Mouse (Mus musculus) CH12.LX (cell line): Measurements from ENCODE around the gene Siglecg. TPM values are rescaled to one million over a fixed set of nuclear protein-coding genes. Genes with fewer than 3 reads are reported as not detected.
A peak's percentile ranks its signal among the peaks of the same experiment; 100 is the strongest.

ENCODE experiments used
- DNase-seq: peaks from one replicate; pipeline ENCODE4 v3.0.0-alpha.2; 2013; ENCODE audit errors: extremely low read depth
- H3K27ac ChIP-seq: 2 replicates; pipeline ENCODE4 v1.5.1; 2012; ENCODE audit warnings: low read depth, mild to moderate bottlenecking, control low read depth, moderate library complexity; ENCODE audit not compliant: insufficient read depth
- H3K27me3 ChIP-seq: replicated peaks from 2 replicates; pipeline ENCODE3; 2012; ENCODE audit warnings: inconsistent platforms
- H3K36me3 ChIP-seq, 2 experiments: replicated peaks in 1 of 2; 2 replicates each; pipeline versions ENCODE3 to v1.6.1; 2012; ENCODE audit warnings: inconsistent platforms in 1 of 2, low read length in 1 of 2, mild to moderate bottlenecking in 1 of 2, mixed read lengths in 1 of 2, moderate library complexity in 1 of 2; ENCODE audit not compliant: control insufficient read depth in 1 of 2, insufficient read depth in 1 of 2
- H3K4me1 ChIP-seq, 2 experiments: 2 replicates each; pipeline ENCODE4 v1.6.1; 2012; ENCODE audit warnings: inconsistent platforms in 1 of 2, moderate library complexity in 1 of 2; ENCODE audit not compliant: insufficient read depth in 2 of 2, control insufficient read depth in 1 of 2
- H3K4me2 ChIP-seq: 2 replicates; pipeline ENCODE4 v1.6.1; 2012; ENCODE audit warnings: low read depth, mild to moderate bottlenecking, control low read depth; ENCODE audit not compliant: poor library complexity, insufficient read depth, severe bottlenecking
- H3K4me3 ChIP-seq, 3 experiments: fragments of 150-350 bp in 1 of 3; sonication (generic) in 1 of 3; replicated peaks in 1 of 3; 2 replicates each; pipeline versions ENCODE3 to v1.5.1; 2011 to 2012; ENCODE audit warnings: low read depth in 2 of 3, low read length in 2 of 3, mild to moderate bottlenecking in 2 of 3, moderate library complexity in 2 of 3, control low read depth in 1 of 3, improper control_type of control experiment in 1 of 3, inconsistent platforms in 1 of 3, mixed read lengths in 1 of 3; ENCODE audit not compliant: poor library complexity in 1 of 3
- H3K79me2 ChIP-seq: replicated peaks from 2 replicates; pipeline ENCODE4 v1.6.1; 2012; ENCODE audit warnings: mild to moderate bottlenecking, moderate library complexity; ENCODE audit not compliant: control insufficient read depth, poor library complexity, insufficient read depth, severe bottlenecking; ENCODE audit errors: extremely low read depth
- H3K9ac ChIP-seq: 2 replicates; pipeline ENCODE4 v1.6.1; 2012; ENCODE audit warnings: low read depth, mild to moderate bottlenecking, control low read depth, moderate library complexity; ENCODE audit not compliant: insufficient read depth
- H3K9me3 ChIP-seq: replicated peaks from 2 replicates; pipeline ENCODE3; 2012; ENCODE audit warnings: low read length, inconsistent platforms, mixed read lengths
- BHLHE40 ChIP-seq: IDR thresholded peaks from 2 replicates; pipeline ENCODE4 v1.6.1; 2011; ENCODE audit warnings: mild to moderate bottlenecking, low read depth, low read length, improper control_type of control experiment
- CHD1 ChIP-seq: IDR thresholded peaks from 2 replicates; pipeline ENCODE4 v1.6.1; 2012; ENCODE audit warnings: low read depth, low read length, improper control_type of control experiment, inconsistent platforms
- E2F4 ChIP-seq: IDR thresholded peaks from 2 replicates; pipeline ENCODE4 v1.6.1; 2011; ENCODE audit warnings: low read depth, low read length, improper control_type of control experiment; ENCODE audit not compliant: insufficient replicate concordance
- ELF1 ChIP-seq: IDR thresholded peaks from 2 replicates; pipeline ENCODE4 v1.6.1; 2014; ENCODE audit warnings: low read depth, mild to moderate bottlenecking, inconsistent platforms, low read length, improper control_type of control experiment
- EP300 ChIP-seq: IDR thresholded peaks from 2 replicates; pipeline ENCODE4 v1.6.1; 2011; ENCODE audit warnings: low read length, improper control_type of control experiment
- ETS1 ChIP-seq: conservative IDR thresholded peaks from 2 replicates; pipeline ENCODE4 v1.6.1; 2012; ENCODE audit warnings: low read depth, mild to moderate bottlenecking, inconsistent platforms, low read length, improper control_type of control experiment, moderate library complexity
- GABPA ChIP-seq: IDR thresholded peaks from 2 replicates; pipeline ENCODE4 v1.6.1; 2012; ENCODE audit warnings: low read depth, low read length, improper control_type of control experiment, inconsistent platforms; ENCODE audit not compliant: insufficient replicate concordance
- HCFC1 ChIP-seq: IDR thresholded peaks from 2 replicates; pipeline ENCODE4 v1.6.1; 2012; ENCODE audit warnings: low read depth, mild to moderate bottlenecking, inconsistent platforms, low read length, improper control_type of control experiment
- IRF4 ChIP-seq: IDR thresholded peaks from 2 replicates; pipeline ENCODE4 v1.6.1; 2014; ENCODE audit warnings: low read depth, mild to moderate bottlenecking, inconsistent platforms, low read length, improper control_type of control experiment
- MAX ChIP-seq: IDR thresholded peaks from 2 replicates; pipeline ENCODE4 v1.6.1; 2011; ENCODE audit warnings: low read length, improper control_type of control experiment
- MAZ ChIP-seq: IDR thresholded peaks from 2 replicates; pipeline ENCODE4 v1.6.1; 2012; ENCODE audit warnings: low read depth, mild to moderate bottlenecking, inconsistent platforms, low read length, improper control_type of control experiment, moderate library complexity
- MEF2A ChIP-seq: IDR thresholded peaks from 2 replicates; pipeline ENCODE4 v1.6.1; 2014; ENCODE audit warnings: low read depth, mild to moderate bottlenecking, inconsistent platforms, low read length, improper control_type of control experiment, borderline replicate concordance
- MXI1 ChIP-seq: IDR thresholded peaks from 2 replicates; pipeline ENCODE4 v1.6.1; 2011; ENCODE audit warnings: mild to moderate bottlenecking, low read depth, low read length, improper control_type of control experiment
- NELFE ChIP-seq: IDR thresholded peaks from 2 replicates; pipeline ENCODE4 v1.6.1; 2011; ENCODE audit warnings: low read depth, low read length, improper control_type of control experiment
- NRF1 ChIP-seq: IDR thresholded peaks from 2 replicates; pipeline ENCODE4 v1.6.1; 2014; ENCODE audit warnings: low read depth, mild to moderate bottlenecking, inconsistent platforms, low read length, improper control_type of control experiment, moderate library complexity
- POLR2A ChIP-seq: IDR thresholded peaks from 2 replicates; pipeline ENCODE4 v1.6.1; 2011; ENCODE audit warnings: low read depth, mild to moderate bottlenecking, improper control_type of control experiment, low read length
- POLR2AphosphoS2 ChIP-seq: IDR thresholded peaks from 2 replicates; pipeline ENCODE4 v1.6.1; 2011; ENCODE audit warnings: low read depth, low read length, improper control_type of control experiment
- RCOR1 ChIP-seq: conservative IDR thresholded peaks from 2 replicates; pipeline ENCODE4 v1.6.1; 2012; ENCODE audit warnings: low read depth, mild to moderate bottlenecking, inconsistent platforms, low read length, improper control_type of control experiment
- TBP ChIP-seq: conservative IDR thresholded peaks from 2 replicates; pipeline ENCODE4 v1.6.1; 2011; ENCODE audit warnings: low read depth, low read length, improper control_type of control experiment
- TCF12 ChIP-seq: IDR thresholded peaks from 2 replicates; pipeline ENCODE4 v1.6.1; 2014; ENCODE audit warnings: low read depth, mild to moderate bottlenecking, inconsistent platforms, low read length, improper control_type of control experiment
- ZMIZ1 ChIP-seq: IDR thresholded peaks from 2 replicates; pipeline ENCODE4 v1.6.1; 2012; ENCODE audit warnings: low read depth, mild to moderate bottlenecking, inconsistent platforms, low read length, improper control_type of control experiment
- dilution Hi-C: fragments of 300-500 bp; cut with MboI; formaldehyde crosslinking; loops from 2 replicates; pipeline ENCODE4 v1.14.3; 2020; ENCODE audit warnings: low sequenced_read_pairs; ENCODE audit not compliant: extremely low pct_unique_long_range_greater_than_20kb, extremely low pct_ligation_motif_present
- in situ Hi-C: fragments of 300-500 bp; cut with MboI; formaldehyde crosslinking; loops from 3 replicates; pipeline ENCODE4 v1.14.3; 2019; ENCODE audit warnings: low sequenced_read_pairs, low pct_ligation_motif_present, low pct_unique_long_range_greater_than_20kb, mixed read lengths
- polyA plus RNA-seq: library from polyadenylated mRNA; unstranded; fragments of >175 nt; gene quantifications from 2 replicates; pipeline ENCODE4 v1.2.1, GENCODE M21; 2012; ENCODE audit warnings: low read depth; ENCODE audit not compliant: insufficient read length
- total RNA-seq, 2 experiments: library from RNA; depleted of rRNA; stranded (reverse); fragments of 300-350 nt in 1 of 2; fragments of >200 nt in 1 of 2; gene quantifications; 2 replicates each; pipeline ENCODE4 v1.2.3; 2012 to 2014

The Siglecg gene
- 28.9 and 29.7 TPM in 2 replicates for total RNA-seq (2012; rRNA removed)
- 31.2 and 34.4 TPM in 2 replicates for total RNA-seq (2014; rRNA removed)
- polyA plus RNA-seq, result 48.5 and 58.2 TPM in 2 replicates

- peak; percentile 75 for DNase-seq
- Histone ChIP-seq H3K9me3 (no peaks in the 10 kb centered on the region), H3K4me2 (peak within 1 kb of the TSS; percentile 81), H3K27me3 (no peaks in the 10 kb centered on the region), H3K4me1 (peaks cover 14 to 38% of the 10 kb centered on the region in 2 experiments), H3K36me3 (peaks cover 20 to 35% of the 10 kb centered on the region in 2 experiments), H3K9ac (peak within 1 kb of the TSS; percentile 88), H3K27ac (peak within 1 kb of the TSS; percentile 87), H3K4me3 (peak within 1 kb of the TSS; percentile 67 to 72 (median 69)), H3K79me2 (peaks cover 10% of the 10 kb centered on the region; the same call in 1 of the 2 replicates)
- in situ Hi-C loops (loop anchor here (25.0 kb wide), 1 partner anchor 1379 kb away; no protein-coding TSS in a partner anchor), dilution Hi-C loops (no loop called here)
- TF ChIP-seq POLR2A (peak; percentile 75), ETS1 (peak; percentile 36; the same call in 1 of the 2 replicates), MEF2A (no peak), TBP (0 out of 2 replicates have a peak, but pooled peaks have one; percentile 26), MAZ (no peak), GABPA (no peak), IRF4 (peak; percentile 46), RCOR1 (0 out of 2 replicates have a peak, but pooled peaks have one; percentile 9), ELF1 (peak; percentile 51; the same call in 1 of the 2 replicates), TCF12 (peak; percentile 18; the same call in 1 of the 2 replicates), EP300 (peak; percentile 68), NELFE (peak; percentile 54; the same call in 1 of the 2 replicates), ZMIZ1 (peak; percentile 25; the same call in 1 of the 2 replicates), BHLHE40 (0 out of 2 replicates have a peak, but pooled peaks have one; percentile 7), HCFC1 (peak; percentile 31; the same call in 1 of the 2 replicates)
Observed at GRCm38 (mm10) chr7:43408131-43408553, at the start of gene Siglecg. Gene Siglecg (plus strand): TSS chr7:43408204.

- DNase-seq, result no peak
- H3K27me3 ChIP-seq, result no peaks in the 10 kb centered on the region
- in situ Hi-C loops, result loop anchor here (10.0 kb wide), 1 partner anchor 66 kb away; the partner anchor contains the start of gene Lim2
- no peaks in the 10 kb centered on the region for H3K36me3 ChIP-seq
- H3K27ac ChIP-seq, result no peak overlapping the region
- H3K9me3 ChIP-seq, result no peaks in the 10 kb centered on the region
- no peaks in the 10 kb centered on the region for H3K79me2 ChIP-seq
- H3K4me3 ChIP-seq, result no peak overlapping the region
- H3K4me2 ChIP-seq, result no peak overlapping the region
- no peak overlapping the region for H3K9ac ChIP-seq
- TF ChIP-seq E2F4 (no peak), MXI1 (no peak), POLR2AphosphoS2 (no peak), NRF1 (no peak), CHD1 (no peak), MAX (no peak)
- TF ChIP-seq, all 38 proteins: peak for 0
- dilution Hi-C loops, result no loop called here
- H3K4me1 ChIP-seq, result peaks cover 8 to 53% of the 10 kb centered on the region in 2 experiments; a peak in 3 of 4 replicates
Observed at GRCm38 (mm10) chr7:43358556-43358955, 49.4 kb upstream of the Siglecg start.
